Mouse (Mus musculus) E14TG2a.4 (cell line): ENCODE measurements around the gene Mmd.

Source experiments
- CTCF ChIP-seq: conservative IDR thresholded peaks from 2 replicates; pipeline ENCODE4 v1.5.1; 2014; ENCODE audit warnings: low read length
- NANOG ChIP-seq: IDR thresholded peaks from 2 replicates; pipeline ENCODE4 v1.6.1; 2014; ENCODE audit warnings: borderline replicate concordance, low read length, mixed read lengths
- POU5F1 ChIP-seq: IDR thresholded peaks from 2 replicates; pipeline ENCODE4 v1.6.1; 2014; ENCODE audit warnings: low read length, borderline replicate concordance

DNA sequence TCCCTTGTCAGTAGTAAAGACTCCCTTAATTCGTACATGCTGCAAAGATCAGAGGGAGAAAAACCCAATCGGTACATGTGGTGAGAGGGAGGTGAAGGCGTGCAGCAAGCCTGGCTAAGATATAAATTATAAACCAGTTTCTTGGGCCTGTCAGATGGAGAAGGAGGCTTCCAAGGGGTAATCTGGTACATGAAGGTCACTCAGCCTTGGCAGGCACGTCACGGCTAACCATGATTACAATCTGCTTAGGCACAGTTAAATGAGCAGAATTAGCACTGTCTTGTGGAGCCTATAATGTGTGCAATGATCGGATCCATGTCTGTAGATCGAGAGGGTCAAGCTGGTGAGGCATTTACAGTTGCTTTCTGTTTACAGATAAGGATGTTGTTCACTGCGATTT is 26.9 kb downstream of the Mmd start:
- TF ChIP-seq CTCF (no peak), POU5F1 (no peak), NANOG (no peak)
